Mouse (Mus musculus) cerebellum, adult 2 months (tissue): ENCODE results near the gene Vav2.

Experiments used
- CTCF ChIP-seq: fragments of 200-500 bp; IDR thresholded peaks from 2 replicates; pipeline ENCODE4 v1.5.1; 2011; ENCODE audit warnings: low read depth, mild to moderate bottlenecking, control low read depth, low read length, moderate library complexity, borderline replicate concordance; ENCODE audit not compliant: insufficient read depth
- POLR2A ChIP-seq: fragments of 200-500 bp; IDR thresholded peaks from 2 replicates; pipeline ENCODE4 v1.6.1; 2011; ENCODE audit warnings: low read length, control low read depth, borderline replicate concordance; ENCODE audit not compliant: insufficient read depth

DNA sequence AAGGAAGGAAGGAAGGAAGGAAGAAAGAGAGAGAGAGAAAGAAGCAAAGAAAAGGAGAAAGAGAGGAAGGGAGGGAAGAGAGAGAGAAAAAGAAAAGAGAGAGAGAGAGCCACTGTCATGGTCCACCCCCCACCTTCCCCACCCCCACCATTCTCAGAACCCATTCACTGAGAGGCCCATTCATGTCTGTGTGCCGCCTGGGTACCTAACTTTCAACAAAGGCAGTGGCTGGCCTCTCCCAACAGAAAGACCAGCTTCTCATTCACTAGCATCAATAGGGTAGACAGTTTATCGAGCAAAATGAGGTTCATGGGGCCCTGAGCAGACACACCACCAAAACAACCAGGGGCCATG lies 13.3 kb downstream of the Vav2 start:
- TF ChIP-seq CTCF (no peak), POLR2A (no peak)
